Mouse (Mus musculus): ENCODE results near the gene Fam186b. TPM values are rescaled to one million over a fixed set of nuclear protein-coding genes. Genes with fewer than 3 reads are reported as not detected.

Fam186b gene
- total RNA-seq, 2 experiments from 2014 or later, result 1.3 to 1.8 TPM

GRCm38 (mm10) chr15:99332921-99333675 lies 37.4 kb upstream of the Fam186b start:
- Histone ChIP-seq H3K27ac (peak overlapping the region; percentile 78), H3K4me3 (no peak overlapping the region)
- no peak; the same call in 1 of the 2 replicates for TF ChIP-seq CTCF (IDR thresholded peaks at IDR 0.05)
- intact Hi-C loops (cut with DNase I), result no loop called here
- DNase-seq (ENCODE audit: extremely low spot score in 1 of 2, low spot score in 2 of 2), result peak in 1 of 2 experiments; percentile 32

- H3K4me3 ChIP-seq, result no peak overlapping the region
- H3K27ac ChIP-seq, result peak overlapping the region; percentile 61; the same call in 1 of the 2 replicates
- intact Hi-C loops (cut with DNase I), result no loop called here
- no peak for TF ChIP-seq CTCF (IDR thresholded peaks at IDR 0.05)
- no peak for DNase-seq (ENCODE audit: extremely low spot score in 1 of 2, low spot score in 2 of 2)
These were observed 36.4 kb upstream of the Fam186b start for GRCm38 (mm10) chr15:99332111-99332510.

GRCm38 (mm10) chr15:99331341-99331740 lies 35.7 kb upstream of the Fam186b start:
- TF ChIP-seq CTCF (IDR thresholded peaks at IDR 0.05), result no peak
- Histone ChIP-seq H3K27ac (no peak overlapping the region), H3K4me3 (no peak overlapping the region)

GRCm38 (mm10) chr15:99330324-99330723 lies 34.6 kb upstream of the Fam186b start:
- intact Hi-C loops (cut with DNase I), result no loop called here
- TF ChIP-seq CTCF (IDR thresholded peaks at IDR 0.05), result no peak
- Histone ChIP-seq H3K27ac (no peak overlapping the region), H3K4me3 (no peak overlapping the region)
- no peak for DNase-seq (ENCODE audit: extremely low spot score in 1 of 2, low spot score in 2 of 2)

More at GRCm38 (mm10) chr15:99331341-99331740, 35.7 kb upstream of the Fam186b start:
- intact Hi-C loops (cut with DNase I), result no loop called here
- DNase-seq (ENCODE audit: extremely low spot score in 1 of 2, low spot score in 2 of 2), result no peak

GRCm38 (mm10) chr15:99328011-99328410 lies 32.3 kb upstream of the Fam186b start:
- DNase-seq (ENCODE audit: extremely low spot score in 1 of 2, low spot score in 2 of 2), result no peak
- TF ChIP-seq CTCF (IDR thresholded peaks at IDR 0.05), result no peak
- Histone ChIP-seq H3K4me3 (no peak overlapping the region), H3K27ac (no peak overlapping the region)
- intact Hi-C loops (cut with DNase I), result no loop called here

GRCm38 (mm10) chr15:99326959-99327358 lies 31.3 kb upstream of the Fam186b start:
- DNase-seq (ENCODE audit: extremely low spot score in 1 of 2, low spot score in 2 of 2), result no peak
- intact Hi-C loops (cut with DNase I), result loop anchor here (2.0 kb wide), 1 partner anchor 44 kb away; the partner anchor contains the start of gene Fmnl3
- H3K4me3 ChIP-seq, result no peak overlapping the region
- TF ChIP-seq CTCF (IDR thresholded peaks at IDR 0.05), result peak; percentile 60
- no peak overlapping the region for H3K27ac ChIP-seq

- peak overlapping the region; percentile 28; the same call in 1 of the 2 replicates for H3K27ac ChIP-seq
- TF ChIP-seq CTCF (IDR thresholded peaks at IDR 0.05), result no peak
- intact Hi-C loops (cut with DNase I), result loop anchor here (2.0 kb wide), 1 partner anchor 44 kb away; the partner anchor contains the start of gene Fmnl3
These were observed 30.7 kb upstream of the Fam186b start for GRCm38 (mm10) chr15:99326407-99326806.

GRCm38 (mm10) chr15:99325598-99325997 lies 29.9 kb upstream of the Fam186b start:
- no peak for TF ChIP-seq CTCF (IDR thresholded peaks at IDR 0.05)
- intact Hi-C loops (cut with DNase I), result no loop called here
- Histone ChIP-seq H3K4me3 (no peak overlapping the region), H3K27ac (peak overlapping the region; percentile 28; the same call in 1 of the 2 replicates)
- no peak for DNase-seq (ENCODE audit: extremely low spot score in 1 of 2, low spot score in 2 of 2)

More at GRCm38 (mm10) chr15:99326407-99326806, 30.7 kb upstream of the Fam186b start:
- H3K4me3 ChIP-seq, result no peak overlapping the region
- DNase-seq (ENCODE audit: extremely low spot score in 1 of 2, low spot score in 2 of 2), result no peak

GRCm38 (mm10) chr15:99324151-99324550 lies 28.5 kb upstream of the Fam186b start:
- intact Hi-C loops (cut with DNase I), result no loop called here
- no peak for TF ChIP-seq CTCF (IDR thresholded peaks at IDR 0.05)

GRCm38 (mm10) chr15:99320978-99321377 lies 25.3 kb upstream of the Fam186b start:
- intact Hi-C loops (cut with DNase I), result no loop called here
- Histone ChIP-seq H3K27ac (no peak overlapping the region), H3K4me3 (no peak overlapping the region)
- TF ChIP-seq CTCF (IDR thresholded peaks at IDR 0.05), result no peak; the same call in 1 of the 2 replicates
- no peak for DNase-seq (ENCODE audit: extremely low spot score in 1 of 2, low spot score in 2 of 2)

More at GRCm38 (mm10) chr15:99324151-99324550, 28.5 kb upstream of the Fam186b start:
- DNase-seq (ENCODE audit: extremely low spot score in 1 of 2, low spot score in 2 of 2), result no peak
- H3K27ac ChIP-seq, result no peak overlapping the region
- H3K4me3 ChIP-seq, result no peak overlapping the region

GRCm38 (mm10) chr15:99320168-99320674 lies 24.5 kb upstream of the Fam186b start:
- intact Hi-C loops (cut with DNase I), result no loop called here
- H3K27ac ChIP-seq, result peak overlapping the region; percentile 61
- no peak overlapping the region for H3K4me3 ChIP-seq
- no peak for DNase-seq (ENCODE audit: extremely low spot score in 1 of 2, low spot score in 2 of 2)
- no peak for TF ChIP-seq CTCF (IDR thresholded peaks at IDR 0.05)

- TF ChIP-seq CTCF (IDR thresholded peaks at IDR 0.05), result no peak
- intact Hi-C loops (cut with DNase I), result loop anchor here (5.0 kb wide), 1 partner anchor 153 kb away; the partner anchor contains the start of gene Bcdin3d
- Histone ChIP-seq H3K27ac (peak overlapping the region; percentile 61), H3K4me3 (no peak overlapping the region)
- DNase-seq (ENCODE audit: extremely low spot score in 1 of 2, low spot score in 2 of 2), result no peak
These were observed 23.8 kb upstream of the Fam186b start for GRCm38 (mm10) chr15:99319411-99319871.

Measured in left cerebral cortex, adult 2 months (tissue).